Mouse (Mus musculus): Measurements from ENCODE around the gene Tshz2. TPM values are rescaled to one million over a fixed set of nuclear protein-coding genes. Genes with fewer than 3 reads are reported as not detected.

Gene Tshz2
- polyA plus RNA-seq, 1 experiment from 2014 or later, result 16.1 TPM

GRCm38 (mm10) chr2:169679264-169679663, 46.5 kb downstream of the Tshz2 start:
- no peaks in the 10 kb centered on the region for H3K9me3 ChIP-seq
- H3K27me3 ChIP-seq, result no peaks in the 10 kb centered on the region
- H3K4me1 ChIP-seq, result peaks cover 8% of the 10 kb centered on the region; the same call in 1 of the 2 replicates
- H3K4me2 ChIP-seq (replicated peaks), result no peak overlapping the region
- no peak overlapping the region for H3K27ac ChIP-seq
- H3K4me3 ChIP-seq, result no peak overlapping the region
- no peak overlapping the region for H3K9ac ChIP-seq
- WGBS, result 54% methylated on average over 7 of the region's 7 CpGs
- no peaks in the 10 kb centered on the region for H3K36me3 ChIP-seq
- ATAC-seq (ENCODE audit: low FRiP score, low read depth), result no peak

- Histone ChIP-seq H3K36me3 (no peaks in the 10 kb centered on the region), H3K27me3 (no peaks in the 10 kb centered on the region), H3K9ac (no peak overlapping the region), H3K4me1 (peaks cover 15% of the 10 kb centered on the region; the same call in 1 of the 2 replicates), H3K4me3 (no peak overlapping the region), H3K9me3 (no peaks in the 10 kb centered on the region), H3K27ac (no peak overlapping the region), H3K4me2 (replicated peaks) (no peak overlapping the region)
- no peak for ATAC-seq (ENCODE audit: low FRiP score, low read depth)
- WGBS, result 66% methylated on average over 5 of the region's 5 CpGs
Observed at GRCm38 (mm10) chr2:169679951-169680350, 47.1 kb downstream of the Tshz2 start.

- Histone ChIP-seq H3K27me3 (no peaks in the 10 kb centered on the region), H3K9ac (no peak overlapping the region), H3K9me3 (no peaks in the 10 kb centered on the region), H3K36me3 (no peaks in the 10 kb centered on the region), H3K4me2 (replicated peaks) (no peak overlapping the region), H3K27ac (no peak overlapping the region), H3K4me3 (no peak overlapping the region), H3K4me1 (peaks cover 17% of the 10 kb centered on the region)
- 57% methylated on average over 5 of the region's 5 CpGs for WGBS
- ATAC-seq (ENCODE audit: low FRiP score, low read depth), result no peak
Observed at GRCm38 (mm10) chr2:169685260-169685659, 52.4 kb downstream of the Tshz2 start.

- Histone ChIP-seq H3K4me1 (peaks cover 17% of the 10 kb centered on the region), H3K36me3 (no peaks in the 10 kb centered on the region), H3K27ac (no peak overlapping the region), H3K4me3 (no peak overlapping the region), H3K4me2 (replicated peaks) (no peak overlapping the region), H3K27me3 (no peaks in the 10 kb centered on the region), H3K9me3 (no peaks in the 10 kb centered on the region), H3K9ac (no peak overlapping the region)
- no peak for ATAC-seq (ENCODE audit: low FRiP score, low read depth)
- 64% methylated on average over 7 of the region's 7 CpGs for WGBS
Observed at GRCm38 (mm10) chr2:169685747-169686146, 52.9 kb downstream of the Tshz2 start.

- 82% methylated on average over 12 of the region's 12 CpGs for WGBS
- no peak for ATAC-seq (ENCODE audit: low FRiP score, low read depth)
Observed at GRCm38 (mm10) chr2:169686697-169687430, 54.1 kb downstream of the Tshz2 start.

GRCm38 (mm10) chr2:169690054-169690453, 57.2 kb downstream of the Tshz2 start:
- H3K36me3 ChIP-seq, result no peaks in the 10 kb centered on the region
- no peak overlapping the region for H3K4me2 ChIP-seq (replicated peaks)
- no peak overlapping the region for H3K27ac ChIP-seq
- ATAC-seq (ENCODE audit: low FRiP score, low read depth), result no peak
- WGBS, result 88% methylated on average over 2 of the region's 2 CpGs
- H3K9me3 ChIP-seq, result no peaks in the 10 kb centered on the region
- no peaks in the 10 kb centered on the region for H3K27me3 ChIP-seq
- peaks cover 14% of the 10 kb centered on the region for H3K4me1 ChIP-seq
- H3K9ac ChIP-seq, result no peak overlapping the region
- H3K4me3 ChIP-seq, result no peak overlapping the region

More at GRCm38 (mm10) chr2:169686697-169687430, 54.1 kb downstream of the Tshz2 start:
- no peaks in the 10 kb centered on the region for H3K9me3 ChIP-seq
- H3K4me3 ChIP-seq, result no peak overlapping the region
- H3K4me1 ChIP-seq, result peaks cover 17% of the 10 kb centered on the region
- H3K4me2 ChIP-seq (replicated peaks), result no peak overlapping the region
- H3K36me3 ChIP-seq, result no peaks in the 10 kb centered on the region
- H3K27ac ChIP-seq, result no peak overlapping the region
- H3K27me3 ChIP-seq, result no peaks in the 10 kb centered on the region
- H3K9ac ChIP-seq, result no peak overlapping the region

GRCm38 (mm10) chr2:169694494-169694893, 61.7 kb downstream of the Tshz2 start:
- Histone ChIP-seq H3K9me3 (no peaks in the 10 kb centered on the region), H3K36me3 (no peaks in the 10 kb centered on the region), H3K27ac (no peak overlapping the region), H3K9ac (no peak overlapping the region), H3K4me2 (replicated peaks) (no peak overlapping the region), H3K27me3 (no peaks in the 10 kb centered on the region), H3K4me3 (no peak overlapping the region), H3K4me1 (peaks cover 15% of the 10 kb centered on the region)
- 87% methylated on average over 9 of the region's 9 CpGs for WGBS
- ATAC-seq (ENCODE audit: low FRiP score, low read depth), result no peak

GRCm38 (mm10) chr2:169695025-169695424, 62.2 kb downstream of the Tshz2 start:
- Histone ChIP-seq H3K4me3 (no peak overlapping the region), H3K36me3 (no peaks in the 10 kb centered on the region), H3K27me3 (no peaks in the 10 kb centered on the region), H3K9me3 (no peaks in the 10 kb centered on the region), H3K4me1 (peaks cover 17% of the 10 kb centered on the region), H3K27ac (no peak overlapping the region), H3K9ac (no peak overlapping the region), H3K4me2 (replicated peaks) (no peak overlapping the region)
- 63% methylated on average over 9 of the region's 9 CpGs for WGBS
- no peak; the same call in 1 of the 2 replicates for ATAC-seq (ENCODE audit: low FRiP score, low read depth)

- H3K4me2 ChIP-seq (replicated peaks), result no peak overlapping the region
- H3K27ac ChIP-seq, result no peak overlapping the region
- no peaks in the 10 kb centered on the region for H3K36me3 ChIP-seq
- H3K4me3 ChIP-seq, result no peak overlapping the region
- WGBS, result 83% methylated on average over 5 of the region's 5 CpGs
- peaks cover 27% of the 10 kb centered on the region for H3K4me1 ChIP-seq
- H3K9ac ChIP-seq, result no peak overlapping the region
- no peak for ATAC-seq (ENCODE audit: low FRiP score, low read depth)
- H3K27me3 ChIP-seq, result no peaks in the 10 kb centered on the region
- no peaks in the 10 kb centered on the region for H3K9me3 ChIP-seq
Observed at GRCm38 (mm10) chr2:169699141-169699540, 66.3 kb downstream of the Tshz2 start.

- no peak for ATAC-seq (ENCODE audit: low FRiP score, low read depth)
- H3K36me3 ChIP-seq, result no peaks in the 10 kb centered on the region
Observed at GRCm38 (mm10) chr2:169699862-169700511, 67.2 kb downstream of the Tshz2 start.

GRCm38 (mm10) chr2:169702725-169703486, 70.1 kb downstream of the Tshz2 start:
- H3K9ac ChIP-seq, result no peak overlapping the region
- H3K4me3 ChIP-seq, result no peak overlapping the region
- H3K27ac ChIP-seq, result no peak overlapping the region
- 22% methylated on average over 15 of the region's 15 CpGs for WGBS
- ATAC-seq (ENCODE audit: low FRiP score, low read depth), result no peak
- H3K4me2 ChIP-seq (replicated peaks), result no peak overlapping the region
- no peaks in the 10 kb centered on the region for H3K36me3 ChIP-seq
- no peaks in the 10 kb centered on the region for H3K9me3 ChIP-seq
- H3K4me1 ChIP-seq, result peaks cover 15% of the 10 kb centered on the region
- H3K27me3 ChIP-seq, result no peaks in the 10 kb centered on the region

More at GRCm38 (mm10) chr2:169699862-169700511, 67.2 kb downstream of the Tshz2 start:
- Histone ChIP-seq H3K27ac (no peak overlapping the region), H3K4me3 (no peak overlapping the region), H3K4me1 (peaks cover 24% of the 10 kb centered on the region), H3K9me3 (no peaks in the 10 kb centered on the region), H3K4me2 (replicated peaks) (no peak overlapping the region), H3K27me3 (no peaks in the 10 kb centered on the region), H3K9ac (no peak overlapping the region)
- WGBS, result 52% methylated on average over 7 of the region's 7 CpGs

GRCm38 (mm10) chr2:169721793-169722326, 89.0 kb downstream of the Tshz2 start:
- no peak overlapping the region for H3K4me2 ChIP-seq (replicated peaks)
- no peak overlapping the region for H3K9ac ChIP-seq
- no peaks in the 10 kb centered on the region for H3K27me3 ChIP-seq
- no peak overlapping the region for H3K27ac ChIP-seq
- no peak for ATAC-seq (ENCODE audit: low FRiP score, low read depth)
- H3K4me1 ChIP-seq, result peaks cover 27% of the 10 kb centered on the region
- WGBS, result 82% methylated on average over 18 of the region's 18 CpGs
- no peaks in the 10 kb centered on the region for H3K9me3 ChIP-seq
- no peak overlapping the region for H3K4me3 ChIP-seq
- H3K36me3 ChIP-seq, result no peaks in the 10 kb centered on the region

All from limb, embryonic 13.5 days (tissue).